12 mouse cellular contexts compared by ENCODE assay signal in the genomic region with DNA sequence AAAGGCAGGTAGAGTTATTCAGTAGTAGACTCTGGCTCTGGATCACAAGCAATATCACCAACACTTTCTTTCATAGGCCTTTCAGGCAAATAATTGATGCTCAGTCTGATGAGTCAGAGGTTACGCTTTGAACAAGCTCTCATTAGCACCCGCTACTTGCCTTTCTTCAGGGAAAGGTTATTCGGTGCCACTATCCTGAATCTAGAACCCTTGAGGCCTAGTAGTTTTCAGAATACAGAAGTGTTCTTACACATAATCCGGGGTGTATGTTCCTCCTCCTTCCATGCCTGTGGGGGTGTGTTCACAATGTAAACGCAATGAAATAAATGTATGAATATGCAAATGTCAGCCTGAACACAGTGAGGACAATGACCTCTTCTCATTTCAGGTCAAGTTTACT. TPM values are rescaled to one million over a fixed set of nuclear protein-coding genes. Genes with fewer than 3 reads are reported as not detected.
DNase-seq lines count a peak whose midpoint lies in the region; ATAC-seq and TF ChIP-seq lines count a peak whose summit lies in the region.
"Had no signal": no experiment of that assay in that cellular context is flagged by ENCODE, and none has a peak within 500 bp of the region (broad histone marks: within the 10 kb centered on the region; RNA-seq: fewer than 3 reads in every experiment).

No protein-coding gene starts in this region.

- peak overlapping the region; percentile 88; the same call in 1 of the 2 replicates for H3K4me2 ChIP-seq in heart, embryonic 11.5 days
- peak overlapping the region; percentile 83 for H3K4me2 ChIP-seq in lung, embryonic 14.5 days
- peak overlapping the region; percentile 72 for H3K4me2 ChIP-seq in embryonic facial prominence, embryonic 13.5 days
- H3K4me2 ChIP-seq in neural tube, embryonic 15.5 days: peak overlapping the region; percentile 77; the same call in 1 of the 2 replicates

- H3K27ac ChIP-seq in heart, embryonic 11.5 days (ENCODE audit: low read depth, low read length): no peak overlapping the region
- H3K27ac ChIP-seq in lung, embryonic 14.5 days (ENCODE audit: low read depth): no peak overlapping the region
- no peak overlapping the region for H3K27ac ChIP-seq in embryonic facial prominence, embryonic 13.5 days
- no peak overlapping the region for H3K27ac ChIP-seq in neural tube, embryonic 15.5 days (replicated peaks)

- H3K4me3 ChIP-seq in heart, embryonic 11.5 days (ENCODE audit: low read depth, low read length): no peak overlapping the region
- H3K4me3 ChIP-seq in lung, embryonic 14.5 days (ENCODE audit: low read depth, low read length): no peak overlapping the region; the same call in 1 of the 2 replicates
- H3K4me3 ChIP-seq in embryonic facial prominence, embryonic 13.5 days: no peak overlapping the region
- no peak overlapping the region for H3K4me3 ChIP-seq in neural tube, embryonic 15.5 days (replicated peaks)

- no peak for DNase-seq in heart, adult 11 months
- no peak for DNase-seq in lung, embryonic 14.5 days
- DNase-seq in lung, postnatal 36 days: no peak
- DNase-seq in gastrocnemius, postnatal 10 days: no peak
- no peak for DNase-seq in urinary bladder, postnatal 10 days (ENCODE audit: low spot score)
- DNase-seq: cerebellum, postnatal 10 days; forebrain, postnatal 0 days; midbrain, embryonic 14.5 days had no signal

- TF ChIP-seq CTCF in lung, embryonic 14.5 days (IDR thresholded peaks at IDR 0.05; ENCODE audit: low read depth): no peak

- ATAC-seq in heart, embryonic 11.5 days (replicated peaks; ENCODE audit: insufficient number of reproducible peaks, low FRiP score, low TSS enrichment): no peak
- ATAC-seq in lung, embryonic 14.5 days (ENCODE audit: insufficient read depth): no peak
- ATAC-seq in embryonic facial prominence, embryonic 13.5 days (ENCODE audit: insufficient number of reproducible peaks, insufficient read depth, low FRiP score, low TSS enrichment, low read depth): no peak
- no peak for ATAC-seq in neural tube, embryonic 15.5 days (ENCODE audit: low FRiP score)
- ATAC-seq: forebrain, postnatal 0 days had no signal

- H3K9ac ChIP-seq in heart, embryonic 11.5 days (ENCODE audit: low read depth, low read length): no peak overlapping the region
- H3K9ac ChIP-seq in lung, embryonic 14.5 days: no peak overlapping the region
- H3K9ac ChIP-seq in embryonic facial prominence, embryonic 13.5 days: peak overlapping the region; percentile 91; the same call in 1 of the 2 replicates
- H3K9ac ChIP-seq in neural tube, embryonic 15.5 days (replicated peaks): no peak overlapping the region
- H3K9ac ChIP-seq: forebrain, postnatal 0 days had no signal

- H3K9me3 ChIP-seq in heart, embryonic 11.5 days (replicated peaks; ENCODE audit: control insufficient read depth, low read length): no peaks in the 10 kb centered on the region
- H3K9me3 ChIP-seq in lung, embryonic 14.5 days (ENCODE audit: low read depth, low read length): no peaks in the 10 kb centered on the region
- H3K9me3 ChIP-seq in embryonic facial prominence, embryonic 13.5 days: no peaks in the 10 kb centered on the region
- H3K9me3 ChIP-seq in neural tube, embryonic 15.5 days (replicated peaks): no peaks in the 10 kb centered on the region

- no peaks in the 10 kb centered on the region for H3K27me3 ChIP-seq in heart, embryonic 11.5 days (ENCODE audit: control insufficient read depth, insufficient read depth, low read length)
- no peaks in the 10 kb centered on the region for H3K27me3 ChIP-seq in lung, embryonic 14.5 days (ENCODE audit: insufficient read depth, low read length)
- no peaks in the 10 kb centered on the region for H3K27me3 ChIP-seq in embryonic facial prominence, embryonic 13.5 days
- no peaks in the 10 kb centered on the region for H3K27me3 ChIP-seq in neural tube, embryonic 15.5 days (replicated peaks)

- peaks cover 8% of the 10 kb centered on the region; the same call in 1 of the 2 replicates for H3K4me1 ChIP-seq in heart, embryonic 11.5 days (ENCODE audit: control insufficient read depth, insufficient read depth, low read length)
- peaks cover 5% of the 10 kb centered on the region; the same call in 1 of the 2 replicates for H3K4me1 ChIP-seq in lung, embryonic 14.5 days (ENCODE audit: insufficient read depth)
- H3K4me1 ChIP-seq in embryonic facial prominence, embryonic 13.5 days: peaks cover 13% of the 10 kb centered on the region; the same call in 1 of the 2 replicates
- H3K4me1 ChIP-seq in neural tube, embryonic 15.5 days: peaks cover 19% of the 10 kb centered on the region

- 90% methylated on average over 5 of the region's 5 CpGs for WGBS in heart, embryonic 11.5 days (ENCODE audit: insufficient replicate concordance)
- WGBS in lung, embryonic 14.5 days: 83% methylated on average over 5 of the region's 5 CpGs
- 88% methylated on average over 5 of the region's 5 CpGs for WGBS in embryonic facial prominence, embryonic 13.5 days
- WGBS in neural tube, embryonic 15.5 days: 84% methylated on average over 5 of the region's 5 CpGs

- H3K36me3 ChIP-seq in heart, embryonic 11.5 days (ENCODE audit: control insufficient read depth, insufficient read depth, low read length): no peaks in the 10 kb centered on the region
- no peaks in the 10 kb centered on the region for H3K36me3 ChIP-seq in lung, embryonic 14.5 days (ENCODE audit: insufficient read depth)
- H3K36me3 ChIP-seq in embryonic facial prominence, embryonic 13.5 days: no peaks in the 10 kb centered on the region
- H3K36me3 ChIP-seq in neural tube, embryonic 15.5 days: no peaks in the 10 kb centered on the region

RNA-seq across cellular contexts. Expression of gene Eif2ak4, which starts 1.7 kb away (rescaled TPM):
- 9.0 and 9.7 TPM in 2 replicates for polyA plus RNA-seq in heart, embryonic 11.5 days (2014; fragmentation: Nextera tagmentation; extraction: Ambion mirVana)
- polyA plus RNA-seq in lung, embryonic 14.5 days (2014; fragmentation: Nextera tagmentation; extraction: Ambion mirVana): 14.5 and 15.4 TPM in 2 replicates
- 11.0 and 11.2 TPM in 2 replicates for polyA plus RNA-seq in embryonic facial prominence, embryonic 13.5 days (2015; fragmentation: Nextera tagmentation; extraction: Ambion mirVana)
- 7.8 and 8.7 TPM in 2 replicates for polyA plus RNA-seq in neural tube, embryonic 15.5 days (2015; fragmentation: Nextera tagmentation; extraction: Ambion mirVana)
- total RNA-seq in gastrocnemius, postnatal 10 days (2021): 1 to 10 TPM; 5.4 to 8.1 TPM

RNA-seq across cellular contexts. Expression of gene Gpr176, which starts 16.9 kb away (rescaled TPM):
- polyA plus RNA-seq in heart, embryonic 11.5 days (2014; fragmentation: Nextera tagmentation; extraction: Ambion mirVana): 0.06 TPM in 1 of 2 replicates, not detected in the other
- polyA plus RNA-seq in lung, embryonic 14.5 days (2014; fragmentation: Nextera tagmentation; extraction: Ambion mirVana): 0.26 TPM in 1 of 2 replicates, not detected in the other
- polyA plus RNA-seq in embryonic facial prominence, embryonic 13.5 days (2015; fragmentation: Nextera tagmentation; extraction: Ambion mirVana): 0.34 and 0.39 TPM in 2 replicates
- polyA plus RNA-seq in neural tube, embryonic 15.5 days (2015; fragmentation: Nextera tagmentation; extraction: Ambion mirVana): 7.6 and 9.1 TPM in 2 replicates
- total RNA-seq in gastrocnemius, postnatal 10 days (2021): under 1 TPM; 0.31 to 0.38 TPM
- total RNA-seq: hematopoietic stem cell, adult 5-6 weeks had no signal
